Mouse (Mus musculus) liver, adult 2 months (tissue): ENCODE results near the gene Pmm1. TPM values are rescaled to one million over a fixed set of nuclear protein-coding genes. Genes with fewer than 3 reads are reported as not detected.
"Not testable (repeated sequence)": the region's sequence is repeated elsewhere in the genome, so short reads cannot be mapped to it uniquely, and the experiment has no call there.

Experiments
- DNase-seq: peaks from one replicate; pipeline ENCODE4 v3.0.0-alpha.2; 2011; ENCODE audit warnings: low read depth, low spot score; ENCODE audit errors: extremely low read depth
- H3K27ac ChIP-seq: fragments of 200-500 bp; replicated peaks from 2 replicates; pipeline ENCODE4 v1.5.1; 2012; ENCODE audit warnings: low read depth, mild to moderate bottlenecking, control low read depth, inconsistent platforms, low read length; ENCODE audit not compliant: insufficient read depth
- H3K27me3 ChIP-seq: fragments of 200-500 bp; 2 replicates; pipeline ENCODE4 v1.6.1; 2012; ENCODE audit warnings: mild to moderate bottlenecking, moderate library complexity, low read length, inconsistent platforms; ENCODE audit not compliant: control insufficient read depth, insufficient read depth
- H3K36me3 ChIP-seq: fragments of 200-500 bp; 2 replicates; pipeline ENCODE4 v1.6.1; 2012; ENCODE audit warnings: low read length, inconsistent platforms; ENCODE audit not compliant: control insufficient read depth, insufficient read depth
- H3K4me1 ChIP-seq: fragments of 200-500 bp; 2 replicates; pipeline ENCODE4 v1.6.1; 2011; ENCODE audit warnings: low read length; ENCODE audit not compliant: control insufficient read depth, insufficient read depth
- H3K4me3 ChIP-seq: fragments of 200-500 bp; 2 replicates; pipeline ENCODE4 v1.5.1; 2011; ENCODE audit warnings: low read depth, mild to moderate bottlenecking, control low read depth, low read length, moderate library complexity; ENCODE audit not compliant: insufficient read depth
- H3K79me2 ChIP-seq: fragments of 200-500 bp; 2 replicates; pipeline ENCODE4 v1.6.1; 2012; ENCODE audit warnings: inconsistent platforms, mild to moderate bottlenecking, low read length, moderate library complexity; ENCODE audit not compliant: control insufficient read depth, insufficient read depth
- H3K9ac ChIP-seq: fragments of 200-500 bp; 2 replicates; pipeline ENCODE4 v1.6.1; 2012; ENCODE audit warnings: low read depth, mild to moderate bottlenecking, control low read depth, inconsistent platforms, low read length
- CTCF ChIP-seq: fragments of 200-500 bp; IDR thresholded peaks from 2 replicates; pipeline ENCODE4 v1.5.1; 2011; ENCODE audit warnings: low read depth, low read length, control low read depth
- POLR2A ChIP-seq: fragments of 200-500 bp; IDR thresholded peaks from 2 replicates; pipeline ENCODE4 v1.6.1; 2011; ENCODE audit warnings: low read length, control low read depth; ENCODE audit not compliant: insufficient read depth; ENCODE audit errors: extremely low read depth
- WGBS: fragments of 180-500 bp; shearing (Covaris S2); methylation state at CpG from one replicate; pipeline ENCODE4 v1.1.7; 2018; 5-methylcytosine and 5-hydroxymethylcytosine counted together
- polyA plus RNA-seq: library from polyadenylated mRNA; depleted of rRNA; stranded (reverse); fragments of >200 nt; gene quantifications from 2 replicates; pipeline ENCODE4 v1.2.3, GENCODE M21; 2012
- total RNA-seq: library from RNA; depleted of rRNA; stranded (reverse); fragments of >200 nt; gene quantifications from 2 replicates; pipeline ENCODE4 v1.2.3, GENCODE M21; 2014

Gene Pmm1
- total and polyA plus RNA-seq, 2 experiments, result 3.7 to 4.9 TPM

DNA sequence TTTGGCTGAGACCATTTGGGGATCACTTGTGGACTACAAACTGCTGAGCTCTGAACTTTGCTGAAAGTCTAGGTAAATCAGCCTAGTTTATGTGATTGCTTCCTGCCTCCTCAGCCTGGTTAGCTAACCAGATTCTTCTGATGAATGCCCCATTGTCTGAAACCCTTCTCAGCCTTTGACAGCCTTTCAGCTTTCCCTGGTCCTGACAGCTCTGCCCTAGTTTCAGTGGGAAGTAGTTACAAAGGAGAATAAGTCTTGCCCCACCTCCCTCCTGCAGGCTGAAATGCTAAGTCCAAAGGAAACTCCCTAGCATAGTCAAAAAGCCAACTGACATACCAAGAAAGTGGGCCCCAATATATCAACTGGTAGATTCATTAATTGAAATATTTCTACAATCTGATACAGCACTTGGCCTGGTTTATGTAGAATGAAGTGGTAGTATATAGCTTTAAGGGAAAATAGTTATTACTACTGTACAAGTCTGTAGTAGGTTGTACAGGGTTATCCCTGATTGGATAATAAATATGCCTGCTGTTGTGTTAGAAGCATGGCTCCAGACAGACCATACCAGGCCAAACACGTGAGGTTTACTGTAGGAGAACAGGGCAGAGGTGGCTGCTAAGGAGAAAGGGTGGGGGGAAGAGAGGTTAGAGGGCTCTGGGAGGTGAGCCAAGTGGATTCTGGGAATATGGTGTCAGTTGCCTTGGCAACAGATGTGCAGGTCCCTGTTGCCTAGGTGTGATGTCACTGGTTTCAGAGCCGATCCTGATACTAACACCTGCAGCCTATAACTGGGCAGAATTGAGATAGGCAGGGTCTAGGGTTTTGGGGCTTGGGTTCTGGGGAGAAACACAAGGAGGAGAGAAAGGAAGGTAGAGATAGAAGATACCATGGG is 24.8 kb upstream of the Pmm1 start:
- 61% methylated on average over 2 of the region's 2 CpGs for WGBS
- Histone ChIP-seq H3K9ac (no peak overlapping the region), H3K27me3 (no peaks in the 10 kb centered on the region), H3K4me3 (no peak overlapping the region), H3K4me1 (peaks cover 4% of the 10 kb centered on the region; the same call in 1 of the 2 replicates), H3K36me3 (no peaks in the 10 kb centered on the region), H3K79me2 (no peaks in the 10 kb centered on the region), H3K27ac (no peak overlapping the region)
- TF ChIP-seq CTCF, result no peak
- no peak for DNase-seq

DNA sequence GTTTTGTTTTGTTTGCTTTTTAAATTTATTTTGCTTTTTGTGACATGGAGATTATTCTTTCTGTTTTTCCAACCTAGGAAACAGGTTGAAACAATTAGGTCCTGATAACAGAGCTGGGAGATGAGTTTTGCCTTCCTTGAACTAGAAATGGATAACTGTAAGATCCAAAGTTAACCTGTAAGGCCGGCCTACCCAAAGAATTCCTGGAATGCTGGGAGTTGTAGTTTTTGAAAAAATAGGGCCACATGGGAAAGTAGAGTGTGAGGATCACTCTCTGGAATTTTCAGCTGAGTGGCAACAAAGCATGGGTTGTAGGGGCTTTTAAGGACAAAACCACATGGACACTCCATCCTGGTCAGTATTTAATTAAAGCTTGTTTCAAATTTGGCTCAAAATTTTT is 21.4 kb upstream of the Pmm1 start:
- Histone ChIP-seq H3K4me1 (no peaks in the 10 kb centered on the region), H3K36me3 (no peaks in the 10 kb centered on the region), H3K27ac (no peak overlapping the region), H3K79me2 (no peaks in the 10 kb centered on the region), H3K4me3 (no peak overlapping the region), H3K9ac (no peak overlapping the region), H3K27me3 (no peaks in the 10 kb centered on the region)
- TF ChIP-seq CTCF (no peak), POLR2A (no peak)
- DNase-seq, result no peak
- WGBS, result 72% methylated on average over 1 of the region's 1 CpGs

DNA sequence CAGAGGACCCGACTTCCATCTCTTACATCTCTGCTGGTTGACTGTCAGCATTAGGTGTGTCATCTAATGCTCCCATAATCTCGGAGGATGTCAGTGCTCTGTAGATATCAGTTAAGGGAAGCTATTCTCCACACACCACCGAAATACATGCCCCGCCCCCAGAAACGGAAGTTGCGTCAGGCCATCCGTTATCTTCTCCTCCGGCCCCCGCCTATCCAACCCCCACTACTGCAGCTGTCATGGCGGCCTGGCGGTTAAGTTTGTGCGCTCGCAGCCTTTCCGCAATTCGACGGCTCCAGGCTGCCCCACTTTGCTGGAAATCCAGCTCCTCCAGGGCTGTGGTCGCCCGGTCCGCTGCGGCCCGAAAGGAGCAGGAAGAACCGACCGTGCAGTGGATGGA is 19.6 kb upstream of the Pmm1 start, which contains the start of gene 1700029P11Rik:
TSS of gene 1700029P11Rik (plus strand) at position 220 of the 400 bp plus-strand sequence.
- H3K27ac ChIP-seq, result no peak within 1 kb of the TSS
- TF ChIP-seq CTCF, result no peak
- WGBS, result 92% methylated on average over 23 of the region's 23 CpGs
- no peak within 1 kb of the TSS for H3K9ac ChIP-seq
- no peak for DNase-seq
- no peaks in the 10 kb centered on the region for H3K4me1 ChIP-seq
- H3K79me2 ChIP-seq, result no peaks in the 10 kb centered on the region
- H3K36me3 ChIP-seq, result no peaks in the 10 kb centered on the region
- H3K4me3 ChIP-seq, result no peak within 1 kb of the TSS
- no peaks in the 10 kb centered on the region for H3K27me3 ChIP-seq

DNA sequence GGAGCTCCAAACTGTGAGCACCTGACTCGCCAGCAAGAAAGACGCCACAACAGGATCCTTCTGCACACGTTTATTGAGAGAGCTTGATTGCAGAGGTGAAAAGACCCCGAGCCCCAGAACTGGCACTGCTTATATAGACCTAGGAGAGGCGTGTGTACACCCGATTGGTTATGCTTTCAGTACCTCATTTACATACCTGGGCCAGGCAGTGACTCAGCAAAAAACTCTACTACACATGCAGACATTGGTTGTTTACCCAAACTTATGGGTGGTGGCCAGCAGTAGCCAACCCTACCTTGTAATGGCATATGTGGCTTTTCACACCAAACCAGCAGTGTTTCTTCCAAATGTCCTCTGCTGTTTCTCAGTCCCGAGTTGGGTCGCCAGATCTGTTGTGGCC is 14.4 kb upstream of the Pmm1 start:
- not testable (repeated sequence) for H3K4me1 ChIP-seq, DNase-seq, H3K27me3 ChIP-seq, H3K27ac ChIP-seq, H3K79me2 ChIP-seq, H3K36me3 ChIP-seq, H3K9ac ChIP-seq, H3K4me3 ChIP-seq
- 94% methylated on average over 8 of the region's 8 CpGs for WGBS

DNA sequence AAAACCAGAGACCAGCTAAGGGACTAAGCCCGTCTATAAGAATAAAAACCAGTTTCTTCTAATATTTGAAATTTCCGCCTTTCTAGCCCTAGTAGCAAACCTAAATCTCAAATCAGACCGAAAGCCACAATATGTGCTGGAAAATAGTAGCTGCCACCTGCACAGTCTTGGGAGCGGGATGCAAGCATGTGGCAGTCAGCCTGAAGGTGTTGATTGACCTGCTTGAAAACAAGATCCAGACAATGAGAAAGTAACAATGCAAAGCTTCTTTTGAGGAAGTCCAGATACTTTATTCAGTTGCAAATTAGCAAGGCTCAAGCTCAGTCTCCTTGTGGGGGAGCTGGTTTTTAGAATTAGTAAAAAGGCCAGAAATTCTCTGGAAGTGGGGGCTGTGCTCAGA is 9.8 kb upstream of the Pmm1 start:
- not testable (repeated sequence) for H3K79me2 ChIP-seq, DNase-seq, H3K36me3 ChIP-seq, H3K27ac ChIP-seq, H3K27me3 ChIP-seq, H3K4me3 ChIP-seq, H3K9ac ChIP-seq, H3K4me1 ChIP-seq
- 94% methylated on average over 4 of the region's 4 CpGs for WGBS

DNA sequence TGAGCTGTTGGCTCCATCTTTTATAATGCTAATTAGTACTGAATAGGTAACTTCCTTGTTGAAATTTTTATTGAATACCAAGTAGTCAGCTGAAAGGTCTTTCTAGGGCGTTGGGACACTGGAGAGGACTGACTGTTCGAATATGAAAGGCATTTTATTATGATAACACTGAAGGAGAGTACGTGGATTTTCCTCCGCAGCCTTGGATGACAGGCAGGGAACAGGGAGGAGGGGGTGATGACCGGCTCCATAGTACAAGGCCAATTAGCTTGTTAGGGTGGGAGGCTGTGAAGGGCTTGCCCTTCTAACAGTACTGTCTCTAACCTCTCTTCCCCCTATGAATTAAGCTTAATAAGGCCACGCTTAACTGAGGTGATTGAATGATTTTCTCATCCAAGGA is 8.9 kb upstream of the Pmm1 start:
- H3K9ac ChIP-seq, H3K27ac ChIP-seq, H3K36me3 ChIP-seq, H3K27me3 ChIP-seq, H3K79me2 ChIP-seq, DNase-seq, H3K4me1 ChIP-seq, H3K4me3 ChIP-seq: not testable (repeated sequence)
- WGBS, result 87% methylated on average over 6 of the region's 6 CpGs
